Mouse (Mus musculus): ENCODE data around the gene Kdm2b. TPM values are rescaled to one million over a fixed set of nuclear protein-coding genes. Genes with fewer than 3 reads are reported as not detected.
A peak's percentile ranks its signal among the peaks of the same experiment; 100 is the strongest.

Gene Kdm2b
- total and polyA plus RNA-seq, 3 experiments = 29.2 to 48.9 TPM; not detected in 1

GRCm38 (mm10) chr5:122928293-122928692, 61.3 kb downstream of the Kdm2b start:
- Histone ChIP-seq H3K9ac (ENCODE audit: control insufficient read depth, low read depth, low read length, poor library complexity, severe bottlenecking) (no peak overlapping the region), H3K9me3 (replicated peaks; ENCODE audit: insufficient read depth, low read length) (no peaks in the 10 kb centered on the region), H3K4me1 (ENCODE audit: control insufficient read depth in 1 of 2, insufficient read depth in 2 of 2, low read length in 2 of 2) (peaks cover 0 to 11% of the 10 kb centered on the region in 2 experiments; a peak in 2 of 4 replicates), H3K27me3 (ENCODE audit: control insufficient read depth in 1 of 2, insufficient read depth in 2 of 2, low read length in 2 of 2) (no peaks in the 10 kb centered on the region), H3K36me3 (ENCODE audit: control insufficient read depth in 1 of 2, insufficient read depth in 2 of 2, low read length in 2 of 2) (no peaks in the 10 kb centered on the region; a peak in 1 of 4 replicates), H3K27ac (ENCODE audit: control insufficient read depth, low read depth, low read length) (no peak overlapping the region), H3K4me3 (ENCODE audit: control insufficient read depth in 1 of 2, insufficient read depth in 1 of 2, low read depth in 2 of 2, low read length in 2 of 2) (no peak overlapping the region), H3K79me2 (ENCODE audit: control insufficient read depth, insufficient read depth, low read length, poor library complexity) (no peaks in the 10 kb centered on the region)
- no peak for DNase-seq (ENCODE audit: low read depth, low spot score)
- no peak for TF ChIP-seq SIN3A (IDR thresholded peaks at IDR 0.05; ENCODE audit: low read length)
- no peak for TF ChIP-seq CTCF (IDR thresholded peaks at IDR 0.05 in 2 of 3, conservative IDR thresholded peaks at IDR 0.05 in 1 of 3; ENCODE audit: control insufficient read depth in 1 of 3, insufficient read depth in 1 of 3, low read depth in 2 of 3, low read length in 3 of 3, poor library complexity in 1 of 3, severe bottlenecking in 1 of 3)
- no peak for TF ChIP-seq POLR2AphosphoS2 (IDR thresholded peaks at IDR 0.05; ENCODE audit: low read length)
- no peak for TF ChIP-seq JUND (IDR thresholded peaks at IDR 0.05; ENCODE audit: low read depth, low read length)
- TF ChIP-seq NRF1 (IDR thresholded peaks at IDR 0.05; ENCODE audit: insufficient read depth, low read depth, low read length, poor library complexity, severe bottlenecking) = no peak
- TF ChIP-seq GATA1 (IDR thresholded peaks at IDR 0.05; ENCODE audit: low read depth, low read length) = no peak
- TF ChIP-seq ETS1 (IDR thresholded peaks at IDR 0.05; ENCODE audit: low read depth, low read length) = no peak
- TF ChIP-seq MYB (IDR thresholded peaks at IDR 0.05; ENCODE audit: low read depth, low read length) = no peak

GRCm38 (mm10) chr5:122927703-122928102, 61.9 kb downstream of the Kdm2b start:
- H3K79me2 ChIP-seq (ENCODE audit: control insufficient read depth, insufficient read depth, low read length, poor library complexity) = no peaks in the 10 kb centered on the region
- H3K27ac ChIP-seq (ENCODE audit: control insufficient read depth, low read depth, low read length) = no peak overlapping the region
- H3K27me3 ChIP-seq (ENCODE audit: control insufficient read depth in 1 of 2, insufficient read depth in 2 of 2, low read length in 2 of 2) = no peaks in the 10 kb centered on the region
- H3K9me3 ChIP-seq (replicated peaks; ENCODE audit: insufficient read depth, low read length) = no peaks in the 10 kb centered on the region
- peaks cover 0 to 11% of the 10 kb centered on the region in 2 experiments; a peak in 2 of 4 replicates for H3K4me1 ChIP-seq (ENCODE audit: control insufficient read depth in 1 of 2, insufficient read depth in 2 of 2, low read length in 2 of 2)
- no peak overlapping the region for H3K4me3 ChIP-seq (ENCODE audit: control insufficient read depth in 1 of 2, insufficient read depth in 1 of 2, low read depth in 2 of 2, low read length in 2 of 2)
- peak; percentile 46 for DNase-seq (ENCODE audit: low read depth, low spot score)
- no peak for TF ChIP-seq TBP (IDR thresholded peaks at IDR 0.05; ENCODE audit: low read depth, low read length)
- TF ChIP-seq HCFC1 (IDR thresholded peaks at IDR 0.05; ENCODE audit: low read depth, low read length) = no peak
- no peak for TF ChIP-seq CTCF (IDR thresholded peaks at IDR 0.05 in 2 of 3, conservative IDR thresholded peaks at IDR 0.05 in 1 of 3; ENCODE audit: control insufficient read depth in 1 of 3, insufficient read depth in 1 of 3, low read depth in 2 of 3, low read length in 3 of 3, poor library complexity in 1 of 3, severe bottlenecking in 1 of 3)
- no peak for TF ChIP-seq SMC3 (IDR thresholded peaks at IDR 0.05; ENCODE audit: low read depth, low read length)
- TF ChIP-seq BHLHE40 (IDR thresholded peaks at IDR 0.05; ENCODE audit: borderline replicate concordance, low read depth, low read length) = no peak
- no peak for TF ChIP-seq TCF12 (IDR thresholded peaks at IDR 0.05; ENCODE audit: low read depth, low read length)
- no peak for TF ChIP-seq UBTF (IDR thresholded peaks at IDR 0.05; ENCODE audit: borderline replicate concordance, insufficient read depth, low read depth, low read length)
- no peak for TF ChIP-seq ZNF384 (IDR thresholded peaks at IDR 0.05; ENCODE audit: low read depth, low read length)
- no peak for TF ChIP-seq CHD2 (IDR thresholded peaks at IDR 0.05; ENCODE audit: low read length)
- no peak for TF ChIP-seq GABPA (IDR thresholded peaks at IDR 0.05; ENCODE audit: low read depth, low read length)
- no peak for TF ChIP-seq TAL1 (IDR thresholded peaks at IDR 0.05; ENCODE audit: low read length)
- no peak for TF ChIP-seq GATA1 (IDR thresholded peaks at IDR 0.05; ENCODE audit: low read depth, low read length)
- no peak for TF ChIP-seq MYC (IDR thresholded peaks at IDR 0.05; ENCODE audit: low read depth, low read length)
- TF ChIP-seq E2F4 (IDR thresholded peaks at IDR 0.05; ENCODE audit: borderline replicate concordance, low read depth, low read length) = no peak
- H3K36me3 ChIP-seq (ENCODE audit: control insufficient read depth in 1 of 2, insufficient read depth in 2 of 2, low read length in 2 of 2) = no peaks in the 10 kb centered on the region; a peak in 1 of 4 replicates
- H3K9ac ChIP-seq (ENCODE audit: control insufficient read depth, low read depth, low read length, poor library complexity, severe bottlenecking) = no peak overlapping the region

All from MEL (cell line).